Mouse (Mus musculus) olfactory bulb, adult 2 months (tissue): ENCODE measurements around the gene Ghr. TPM values are rescaled to one million over a fixed set of nuclear protein-coding genes. Genes with fewer than 3 reads are reported as not detected.

Experiments used
- H3K27ac ChIP-seq: fragments of 200-500 bp; 2 replicates; pipeline ENCODE4 v1.5.1; 2012; ENCODE audit warnings: low read depth, low read length; ENCODE audit not compliant: insufficient read depth
- H3K4me1 ChIP-seq: fragments of 200-500 bp; 2 replicates; pipeline ENCODE4 v1.6.1; 2012; ENCODE audit warnings: low read length; ENCODE audit not compliant: control insufficient read depth, insufficient read depth
- H3K4me3 ChIP-seq: fragments of 200-500 bp; 2 replicates; pipeline ENCODE4 v1.5.1; 2012; ENCODE audit warnings: mild to moderate bottlenecking, low read depth, low read length, moderate library complexity; ENCODE audit not compliant: insufficient read depth
- CTCF ChIP-seq: fragments of 200-500 bp; IDR thresholded peaks from 2 replicates; pipeline ENCODE4 v1.5.1; 2012; ENCODE audit warnings: low read depth, mild to moderate bottlenecking, low read length, moderate library complexity; ENCODE audit not compliant: insufficient read depth
- POLR2A ChIP-seq: fragments of 200-500 bp; IDR thresholded peaks from 2 replicates; pipeline ENCODE4 v1.6.1; 2012; ENCODE audit warnings: mild to moderate bottlenecking, low read depth, low read length, moderate library complexity; ENCODE audit not compliant: insufficient read depth
- whole genome bisulfite sequencing: fragments of 180-500 bp; shearing (Covaris S2); methylation state at CpG from one replicate; pipeline ENCODE4 v1.1.7; 2018; 5-methylcytosine and 5-hydroxymethylcytosine counted together
- polyA plus RNA-seq: library from polyadenylated mRNA; stranded (reverse); fragments of >200 nt; gene quantifications from 2 replicates; pipeline ENCODE4 v1.2.4, GENCODE M21; 2012; ENCODE audit warnings: low replicate concordance; ENCODE audit not compliant: missing spikeins, insufficient read depth, insufficient read length

Ghr gene
- not detected in 2 replicates for polyA plus RNA-seq

- H3K4me1 ChIP-seq = peaks cover under 1% of the 10 kb centered on the region; the same call in 1 of the 2 replicates
- peak within 1 kb of the TSS; percentile 75 for H3K4me3 ChIP-seq
- H3K27ac ChIP-seq = peak within 1 kb of the TSS; percentile 78
- 2% methylated on average over 52 of the region's 52 CpGs for WGBS
- TF ChIP-seq CTCF (peak; percentile 52; the same call in 1 of the 2 replicates), POLR2A (no peak)
Measured at GRCm38 (mm10) chr15:3582807-3583636, at the start of gene Ghr. Gene Ghr, minus strand, starts transcription at chr15:3583492.

GRCm38 (mm10) chr15:3622746-3623145 lies 39.5 kb upstream of the Ghr start:
- H3K4me1 ChIP-seq = no peaks in the 10 kb centered on the region
- TF ChIP-seq CTCF (no peak), POLR2A (no peak)
- H3K4me3 ChIP-seq = no peak overlapping the region
- H3K27ac ChIP-seq = no peak overlapping the region

GRCm38 (mm10) chr15:3620368-3620767 lies 37.1 kb upstream of the Ghr start:
- Histone ChIP-seq H3K4me1 (no peaks in the 10 kb centered on the region), H3K27ac (no peak overlapping the region), H3K4me3 (no peak overlapping the region)
- WGBS = 94% methylated on average over 3 of the region's 3 CpGs
- no peak for TF ChIP-seq CTCF
- TF ChIP-seq POLR2A = no peak

GRCm38 (mm10) chr15:3618311-3618710 lies 35.0 kb upstream of the Ghr start:
- no peaks in the 10 kb centered on the region for H3K4me1 ChIP-seq
- TF ChIP-seq CTCF (no peak), POLR2A (no peak)
- no peak overlapping the region for H3K4me3 ChIP-seq
- 93% methylated on average over 3 of the region's 3 CpGs for WGBS
- H3K27ac ChIP-seq = no peak overlapping the region

GRCm38 (mm10) chr15:3611961-3612360 lies 28.7 kb upstream of the Ghr start:
- H3K27ac ChIP-seq = no peak overlapping the region

GRCm38 (mm10) chr15:3607951-3608350 lies 24.7 kb upstream of the Ghr start:
- H3K27ac ChIP-seq = no peak overlapping the region
- 82% methylated on average over 3 of the region's 3 CpGs for WGBS
- TF ChIP-seq CTCF = no peak
- no peak for TF ChIP-seq POLR2A

More at GRCm38 (mm10) chr15:3611961-3612360, 28.7 kb upstream of the Ghr start:
- Histone ChIP-seq H3K4me3 (no peak overlapping the region), H3K4me1 (no peaks in the 10 kb centered on the region)
- TF ChIP-seq POLR2A (no peak), CTCF (no peak)

GRCm38 (mm10) chr15:3602098-3602486 lies 18.8 kb upstream of the Ghr start:
- H3K4me3 ChIP-seq = no peak overlapping the region
- WGBS = 96% methylated on average over 2 of the region's 2 CpGs
- no peaks in the 10 kb centered on the region for H3K4me1 ChIP-seq
- TF ChIP-seq CTCF = no peak
- TF ChIP-seq POLR2A = no peak
- no peak overlapping the region for H3K27ac ChIP-seq

More at GRCm38 (mm10) chr15:3607951-3608350, 24.7 kb upstream of the Ghr start:
- Histone ChIP-seq H3K4me1 (no peaks in the 10 kb centered on the region), H3K4me3 (no peak overlapping the region)

- WGBS = 92% methylated on average over 4 of the region's 4 CpGs
- no peak overlapping the region for H3K4me3 ChIP-seq
- no peak overlapping the region for H3K27ac ChIP-seq
- no peaks in the 10 kb centered on the region for H3K4me1 ChIP-seq
- TF ChIP-seq CTCF (no peak), POLR2A (no peak)
Measured at GRCm38 (mm10) chr15:3601422-3602097, 18.3 kb upstream of the Ghr start.

- TF ChIP-seq POLR2A = no peak
- no peak for TF ChIP-seq CTCF
- Histone ChIP-seq H3K4me1 (peaks cover 2% of the 10 kb centered on the region; the same call in 1 of the 2 replicates), H3K27ac (no peak overlapping the region), H3K4me3 (no peak overlapping the region)
- 54% methylated on average over 2 of the region's 2 CpGs for WGBS
Measured at GRCm38 (mm10) chr15:3587879-3588278, 4.6 kb upstream of the Ghr start.
